Mouse (Mus musculus) heart, postnatal 0 days (tissue): ENCODE results near the gene Igsf3. TPM values are rescaled to one million over a fixed set of nuclear protein-coding genes. Genes with fewer than 3 reads are reported as not detected.

ENCODE experiments used
- ATAC-seq: fragments of 200-750 bp; cut with Nextera tagmentation; 2 replicates; pipeline ENCODE4 v1.8.0; 2017; ENCODE audit warnings: low read depth, moderate number of reproducible peaks, moderate library complexity; ENCODE audit not compliant: insufficient read depth
- DNase-seq: peaks from one replicate; pipeline ENCODE4 v3.0.0-alpha.2; 2016; ENCODE audit warnings: low spot score
- H3K27ac ChIP-seq: fragments of 300-500 bp; sonication (generic); 2 replicates; pipeline ENCODE4 v1.5.1; 2014; ENCODE audit warnings: low read depth, mild to moderate bottlenecking
- H3K27me3 ChIP-seq: fragments of 300-500 bp; sonication (generic); 2 replicates; pipeline ENCODE4 v1.6.1; 2014; ENCODE audit warnings: low read length, mixed read lengths; ENCODE audit not compliant: control insufficient read depth, insufficient read depth
- H3K36me3 ChIP-seq: fragments of 300-500 bp; sonication (generic); replicated peaks from 2 replicates; pipeline ENCODE4 v1.6.1; 2014; ENCODE audit warnings: low read length, mixed read lengths; ENCODE audit not compliant: control insufficient read depth, insufficient read depth
- H3K4me1 ChIP-seq: fragments of 300-500 bp; sonication (generic); 2 replicates; pipeline ENCODE4 v1.6.1; 2014; ENCODE audit warnings: antibody characterized with exemption; ENCODE audit not compliant: control insufficient read depth, insufficient read depth
- H3K4me2 ChIP-seq: fragments of 300-500 bp; sonication (generic); 2 replicates; pipeline ENCODE4 v1.6.1; 2014; ENCODE audit warnings: low read depth, mild to moderate bottlenecking, low read length, moderate library complexity
- H3K4me3 ChIP-seq: fragments of 300-500 bp; sonication (generic); 2 replicates; pipeline ENCODE4 v1.5.1; 2014; ENCODE audit warnings: low read depth, low read length
- H3K9ac ChIP-seq: fragments of 300-500 bp; sonication (generic); replicated peaks from 2 replicates; pipeline ENCODE4 v1.6.1; 2014; ENCODE audit warnings: low read depth, low read length, mixed read lengths
- H3K9me3 ChIP-seq: fragments of 300-500 bp; sonication (generic); replicated peaks from 2 replicates; pipeline ENCODE4 v1.6.1; 2016; ENCODE audit warnings: low read length; ENCODE audit not compliant: control insufficient read depth
- CTCF ChIP-seq: IDR thresholded peaks from 2 replicates; pipeline ENCODE4 v1.5.1; 2016; ENCODE audit warnings: antibody characterized with exemption, control low read depth, low read depth
- EP300 ChIP-seq: IDR thresholded peaks from 2 replicates; pipeline ENCODE4 v1.6.1; 2016; ENCODE audit warnings: antibody characterized with exemption, low read depth
- WGBS: fragments of 180-500 bp; shearing (Covaris S2); extraction: QIAGEN DNeasy Blood & Tissue Kit; methylation state at CpG from one replicate; pipeline ENCODE4 v1.1.7; 2014; 5-methylcytosine and 5-hydroxymethylcytosine counted together
- polyA plus RNA-seq: library from polyadenylated mRNA; unstranded; fragments of >200 nt; fragmentation: Nextera tagmentation; extraction: Ambion mirVana; gene quantifications from 2 replicates; pipeline ENCODE4 v1.2.1, GENCODE M21; 2015
- total RNA-seq: library from RNA; depleted of rRNA; stranded (reverse); fragments of >200 nt; gene quantifications from 2 replicates; pipeline ENCODE4 v1.2.3, GENCODE M21; 2014; ENCODE audit warnings: low replicate concordance; rRNA removed

Igsf3 gene
- total RNA-seq (23.9 and 27.1 TPM in 2 replicates), polyA plus RNA-seq (16.6 and 18.0 TPM in 2 replicates)

GRCm38 (mm10) chr3:101376538-101377247, at the start of gene Igsf3:
Gene Igsf3, plus strand, starts transcription at chr3:101377083.
- Histone ChIP-seq H3K4me1 (peaks cover 23% of the 10 kb centered on the region; the same call in 1 of the 2 replicates), H3K4me2 (peak within 1 kb of the TSS; percentile 97), H3K4me3 (peak within 1 kb of the TSS; percentile 90), H3K27ac (peak within 1 kb of the TSS; percentile 79), H3K27me3 (no peaks in the 10 kb centered on the region), H3K9me3 (no peaks in the 10 kb centered on the region), H3K36me3 (no peaks in the 10 kb centered on the region), H3K9ac (peak within 1 kb of the TSS; percentile 89)
- peak; percentile 88 for ATAC-seq
- TF ChIP-seq EP300 (no peak), CTCF (no peak)
- 5% methylated on average over 47 of the region's 56 CpGs for WGBS
- peak; percentile 83 for DNase-seq

- ATAC-seq (no peak), DNase-seq (no peak)
- H3K36me3 ChIP-seq = no peaks in the 10 kb centered on the region
- no peak for TF ChIP-seq CTCF
- no peak overlapping the region for H3K4me2 ChIP-seq
- no peak overlapping the region for H3K9ac ChIP-seq
- no peaks in the 10 kb centered on the region for H3K27me3 ChIP-seq
- WGBS = 64% methylated on average over 2 of the region's 2 CpGs
- no peak overlapping the region for H3K27ac ChIP-seq
- no peaks in the 10 kb centered on the region for H3K4me1 ChIP-seq
- H3K9me3 ChIP-seq = peaks cover 4% of the 10 kb centered on the region; the same call in 1 of the 2 replicates
- no peak overlapping the region for H3K4me3 ChIP-seq
Measured at GRCm38 (mm10) chr3:101327248-101327647, 49.6 kb upstream of the Igsf3 start.

GRCm38 (mm10) chr3:101328617-101329016, 48.3 kb upstream of the Igsf3 start:
- Histone ChIP-seq H3K36me3 (no peaks in the 10 kb centered on the region), H3K9ac (no peak overlapping the region), H3K9me3 (peaks cover 4% of the 10 kb centered on the region; the same call in 1 of the 2 replicates), H3K4me2 (no peak overlapping the region), H3K4me1 (no peaks in the 10 kb centered on the region), H3K27ac (no peak overlapping the region), H3K4me3 (no peak overlapping the region), H3K27me3 (no peaks in the 10 kb centered on the region)
- DNase-seq = no peak
- WGBS = 82% methylated on average over 7 of the region's 7 CpGs
- ATAC-seq = no peak
- TF ChIP-seq EP300 (no peak), CTCF (no peak)

- DNase-seq (no peak), ATAC-seq (no peak)
- Histone ChIP-seq H3K9ac (no peak overlapping the region), H3K27me3 (no peaks in the 10 kb centered on the region), H3K4me1 (no peaks in the 10 kb centered on the region), H3K9me3 (no peaks in the 10 kb centered on the region), H3K36me3 (no peaks in the 10 kb centered on the region), H3K4me2 (no peak overlapping the region), H3K27ac (no peak overlapping the region), H3K4me3 (no peak overlapping the region)
- TF ChIP-seq CTCF (no peak), EP300 (no peak)
- 91% methylated on average over 9 of the region's 9 CpGs for WGBS
Measured at GRCm38 (mm10) chr3:101343199-101343924, 33.5 kb upstream of the Igsf3 start.

GRCm38 (mm10) chr3:101344246-101344645, 32.6 kb upstream of the Igsf3 start:
- Histone ChIP-seq H3K4me2 (no peak overlapping the region), H3K27ac (no peak overlapping the region), H3K36me3 (no peaks in the 10 kb centered on the region), H3K9ac (no peak overlapping the region), H3K9me3 (no peaks in the 10 kb centered on the region), H3K27me3 (no peaks in the 10 kb centered on the region), H3K4me1 (0 out of 2 replicates have a peak, but pooled peaks cover 5% of the 10 kb centered on the region), H3K4me3 (no peak overlapping the region)
- TF ChIP-seq EP300 = no peak
- no peak for TF ChIP-seq CTCF
- no peak for DNase-seq
- ATAC-seq = no peak
- WGBS = 82% methylated on average over 3 of the region's 3 CpGs
